Mouse (Mus musculus) brown adipose tissue, adult 24 weeks (tissue): ENCODE measurements around the gene Snx9. TPM values are rescaled to one million over a fixed set of nuclear protein-coding genes. Genes with fewer than 3 reads are reported as not detected.

Source experiments
- H3K27ac ChIP-seq: fragments of 200-500 bp; replicated peaks from 2 replicates; pipeline ENCODE4 v1.5.1; 2012; ENCODE audit warnings: low read depth, mild to moderate bottlenecking, low read length
- H3K4me1 ChIP-seq: fragments of 200-500 bp; 2 replicates; pipeline ENCODE4 v1.6.1; 2012; ENCODE audit warnings: low read length, mixed read lengths; ENCODE audit not compliant: control insufficient read depth, insufficient read depth, insufficient read length
- H3K4me3 ChIP-seq: fragments of 200-500 bp; 2 replicates; pipeline ENCODE4 v1.5.1; 2012; ENCODE audit warnings: low read depth, mild to moderate bottlenecking, low read length, moderate library complexity; ENCODE audit not compliant: insufficient read depth
- polyA plus RNA-seq: library from polyadenylated mRNA; stranded (reverse); fragments of >200 nt; gene quantifications from 2 replicates; pipeline ENCODE4 v1.2.4, GENCODE M21; 2012; ENCODE audit not compliant: missing spikeins, insufficient read depth, insufficient read length

Gene Snx9
- polyA plus RNA-seq, 1 experiment: 49.4 TPM

DNA sequence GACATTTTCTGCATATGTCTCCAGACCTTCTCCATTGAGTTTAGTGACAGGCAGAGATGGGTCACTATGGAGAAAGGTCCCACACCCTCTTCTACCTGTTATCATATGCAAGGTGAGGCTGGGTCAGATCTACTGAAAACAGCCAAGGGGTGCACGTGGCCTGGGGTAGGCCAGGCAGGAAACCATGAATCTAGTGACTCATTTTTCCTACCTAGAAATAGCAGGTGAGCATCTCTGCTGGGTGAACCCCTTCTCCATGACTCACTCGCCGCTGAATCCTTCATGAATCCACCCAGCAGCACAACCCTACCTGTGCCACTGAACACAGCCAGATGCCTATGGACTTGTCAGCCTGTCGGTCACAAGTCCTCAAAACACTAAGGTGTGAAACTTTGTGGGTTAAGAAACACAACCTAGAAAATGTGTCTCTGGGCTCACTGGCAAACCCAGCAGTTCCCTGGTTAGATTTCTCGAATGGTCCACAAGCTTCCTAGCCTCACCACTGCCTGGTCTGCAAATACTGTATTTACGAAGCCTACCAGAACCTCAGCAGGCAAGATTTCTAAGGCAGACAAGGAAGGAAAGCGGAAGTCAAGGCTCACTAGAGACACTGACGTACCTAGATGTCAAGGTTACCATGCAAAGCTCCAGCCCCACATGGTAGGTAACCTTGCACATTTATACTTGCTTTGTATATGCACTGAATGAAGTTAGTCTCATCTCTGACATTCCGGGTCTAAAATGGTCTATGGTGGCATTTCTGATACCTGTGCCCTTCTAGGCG lies 37.7 kb upstream of the Snx9 start:
- no peak overlapping the region for H3K27ac ChIP-seq
- H3K4me3 ChIP-seq: no peak overlapping the region
- peaks cover 35% of the 10 kb centered on the region for H3K4me1 ChIP-seq

DNA sequence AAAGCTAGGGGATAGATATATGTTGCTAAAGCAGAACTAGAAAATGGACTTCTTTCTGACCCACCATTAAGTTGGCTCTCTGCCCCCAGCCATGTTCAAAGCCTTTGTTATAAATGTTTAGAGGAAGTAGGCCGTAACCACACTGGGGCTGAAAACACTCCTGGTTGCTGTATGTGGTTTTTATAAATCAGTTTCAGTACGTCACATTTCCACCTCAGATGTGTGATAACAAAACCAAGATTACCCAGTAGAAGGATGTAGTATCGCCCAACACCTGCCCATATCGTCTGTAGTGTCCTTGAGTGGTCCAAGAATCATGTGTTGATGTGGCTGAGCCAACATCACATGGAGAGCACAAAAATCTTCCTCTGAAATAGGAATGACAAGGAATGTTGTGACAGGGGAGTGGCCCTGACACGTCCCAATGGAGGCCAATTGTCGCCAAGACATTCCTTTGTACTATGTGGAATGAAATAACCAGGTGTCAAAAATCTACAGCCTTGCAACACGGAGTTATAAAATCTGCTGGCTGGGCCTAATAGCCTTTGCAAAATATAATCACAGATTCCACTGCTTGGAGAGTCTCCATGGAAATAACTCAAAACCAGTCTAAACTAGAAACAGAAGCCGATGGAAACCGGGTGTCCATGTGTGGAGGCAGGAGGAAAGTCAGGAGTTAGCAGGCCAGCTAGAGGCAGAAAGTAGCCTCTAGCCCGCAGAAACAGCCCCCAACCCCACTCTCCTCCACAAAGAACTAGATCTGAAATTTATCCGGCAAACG lies 36.6 kb upstream of the Snx9 start:
- peak overlapping the region; percentile 90 for H3K27ac ChIP-seq
- peaks cover 36% of the 10 kb centered on the region for H3K4me1 ChIP-seq
- H3K4me3 ChIP-seq: no peak overlapping the region

DNA sequence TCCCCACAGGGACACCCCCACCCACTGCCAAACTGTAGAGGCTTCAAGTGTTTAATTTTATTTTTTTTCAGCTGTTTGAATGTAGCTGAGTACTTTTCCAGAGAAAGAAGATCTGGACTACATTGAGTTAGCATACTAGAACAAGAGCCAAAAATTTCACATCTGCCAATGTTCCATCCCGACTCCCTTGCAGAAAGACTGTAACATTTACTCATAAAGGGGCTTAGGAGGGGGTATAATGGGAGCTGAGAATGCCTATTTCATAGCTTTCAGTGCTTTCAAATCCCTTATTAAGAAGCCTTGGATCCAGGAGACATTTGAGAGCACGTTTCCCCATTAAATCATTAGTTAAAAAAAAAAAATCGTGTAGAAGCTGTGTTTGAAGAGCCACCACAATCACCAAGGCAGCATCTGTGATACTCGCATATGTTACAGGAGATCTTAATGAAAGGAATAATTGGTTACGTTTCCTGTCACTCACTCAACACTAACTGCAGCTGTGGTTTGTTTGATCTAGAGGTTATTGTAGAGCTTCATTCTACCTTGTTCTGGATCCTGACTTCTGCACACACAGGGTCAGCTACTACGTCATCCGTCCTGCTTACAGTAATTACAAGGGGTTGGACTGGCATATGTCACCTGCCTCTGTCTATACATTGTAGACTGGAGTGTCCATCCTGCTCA lies 35.8 kb upstream of the Snx9 start:
- H3K27ac ChIP-seq: peak overlapping the region; percentile 90
- H3K4me1 ChIP-seq: peaks cover 36% of the 10 kb centered on the region
- H3K4me3 ChIP-seq: no peak overlapping the region

DNA sequence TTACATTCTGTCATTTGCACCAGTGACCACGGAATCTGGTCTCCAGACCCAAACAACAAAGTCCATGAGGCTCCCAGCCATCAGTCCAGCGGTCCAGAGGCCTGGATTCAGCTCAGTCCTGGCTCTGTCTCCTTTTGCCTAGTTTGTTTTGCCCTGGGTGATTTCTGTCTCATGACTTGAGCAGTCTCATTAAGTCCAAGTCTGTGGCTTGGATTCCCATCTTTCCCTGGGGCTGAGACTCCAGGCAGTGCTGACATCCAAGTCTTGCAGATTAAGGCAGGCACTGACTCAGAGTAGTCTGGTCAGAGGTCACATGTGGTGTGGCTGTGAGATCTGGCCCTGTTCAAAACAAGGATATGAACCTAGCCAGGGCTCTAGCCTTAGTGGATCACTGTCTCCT lies 35.2 kb upstream of the Snx9 start:
- peak overlapping the region; percentile 90 for H3K27ac ChIP-seq
- H3K4me1 ChIP-seq: peaks cover 34% of the 10 kb centered on the region
- no peak overlapping the region for H3K4me3 ChIP-seq

DNA sequence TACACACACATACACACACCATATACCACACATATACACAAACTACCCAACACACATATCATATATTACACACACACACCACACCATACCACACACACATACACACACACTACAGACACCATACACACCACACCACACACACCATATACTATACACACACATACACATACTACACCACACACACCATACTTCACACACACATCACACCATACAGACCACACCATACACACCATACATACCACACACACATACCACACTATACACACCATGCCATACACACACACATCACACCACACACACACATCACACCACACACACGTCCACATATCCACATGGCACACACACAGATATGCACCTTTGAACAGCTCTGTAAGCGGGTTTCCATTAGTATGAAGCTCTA lies 34.3 kb upstream of the Snx9 start:
- Histone ChIP-seq H3K27ac (no peak overlapping the region), H3K4me1 (peaks cover 31% of the 10 kb centered on the region), H3K4me3 (no peak overlapping the region)

DNA sequence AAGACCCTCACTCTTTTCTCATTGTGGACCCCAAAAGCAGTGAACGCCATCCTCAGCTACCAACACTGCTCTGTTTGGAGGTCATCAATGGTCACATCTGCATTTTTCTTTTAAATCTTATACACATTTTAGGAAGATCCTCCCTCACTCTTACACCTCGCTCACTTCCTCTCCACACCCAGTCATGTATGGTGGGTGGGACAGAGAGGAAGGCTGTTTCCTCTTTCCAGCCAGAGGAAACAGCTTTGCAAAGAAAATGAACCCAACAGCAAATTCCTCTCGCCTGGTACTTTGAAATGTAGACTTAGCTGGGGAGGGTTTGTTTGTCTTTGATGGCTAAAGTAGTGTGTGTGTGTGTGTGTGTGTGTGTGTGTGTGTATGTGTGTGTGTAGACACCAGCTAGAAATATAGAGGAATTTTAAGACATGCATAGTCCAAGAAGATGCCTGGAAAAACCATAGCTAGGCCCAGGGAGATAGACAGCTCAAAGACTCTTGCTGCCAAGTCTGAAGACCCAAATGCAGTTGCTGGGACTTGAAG lies 33.2 kb upstream of the Snx9 start:
- peak overlapping the region; percentile 56 for H3K27ac ChIP-seq
- H3K4me3 ChIP-seq: no peak overlapping the region
- H3K4me1 ChIP-seq: peaks cover 28% of the 10 kb centered on the region

DNA sequence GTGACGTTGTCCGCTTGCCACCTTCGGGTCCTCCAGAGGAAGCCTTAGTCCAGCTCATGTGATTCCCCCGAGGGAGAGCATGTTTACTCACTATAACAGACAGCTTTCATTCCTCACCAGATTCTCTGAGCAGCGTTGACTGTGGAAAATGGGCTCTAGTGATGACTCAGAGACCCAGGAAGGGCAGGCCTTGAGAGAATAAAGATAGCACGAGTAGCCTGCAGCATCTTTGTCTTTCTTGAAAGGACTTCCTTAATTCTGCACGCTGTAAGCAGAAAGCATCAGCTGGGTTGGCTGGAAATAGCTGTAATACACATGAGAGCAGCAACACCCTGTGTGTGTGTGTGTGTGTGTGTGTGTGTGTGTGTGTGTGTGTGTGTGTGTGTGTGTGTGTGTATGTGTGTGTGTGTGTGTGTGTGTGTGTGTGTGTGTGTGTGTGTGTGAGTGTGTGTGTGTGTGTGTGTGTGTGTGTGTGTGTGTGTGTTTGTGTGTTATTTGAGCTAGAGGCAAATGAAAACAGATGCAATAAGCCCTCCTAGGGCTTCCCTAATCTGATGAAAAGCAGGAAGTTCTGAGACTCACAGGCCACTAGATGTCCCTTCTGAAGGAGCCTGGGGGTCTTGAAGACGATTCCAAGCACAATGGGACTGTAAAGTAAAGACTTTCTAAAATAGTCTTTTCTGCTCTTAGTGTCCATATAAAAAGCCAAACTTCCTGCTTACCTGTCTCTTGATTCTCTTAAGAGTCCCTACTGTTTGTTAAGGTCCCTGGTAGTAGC lies 27.1 kb upstream of the Snx9 start:
- Histone ChIP-seq H3K4me3 (no peak overlapping the region), H3K27ac (peak overlapping the region; percentile 38; the same call in 1 of the 2 replicates), H3K4me1 (no peaks in the 10 kb centered on the region)

DNA sequence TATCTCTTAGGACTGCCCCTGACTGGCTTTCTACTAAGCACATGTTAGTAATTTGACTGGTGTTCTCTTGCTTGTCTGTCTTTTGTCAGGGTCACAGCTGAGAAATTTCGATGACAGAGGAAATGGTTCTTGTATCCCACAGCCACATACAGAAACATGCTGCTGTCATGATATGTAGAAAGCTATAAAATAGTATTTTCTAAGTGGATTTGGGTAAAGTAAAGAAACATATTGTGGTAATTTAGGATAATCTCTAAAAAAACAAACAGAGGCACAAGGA lies 26.5 kb upstream of the Snx9 start:
- no peak overlapping the region for H3K27ac ChIP-seq
- H3K4me3 ChIP-seq: no peak overlapping the region

DNA sequence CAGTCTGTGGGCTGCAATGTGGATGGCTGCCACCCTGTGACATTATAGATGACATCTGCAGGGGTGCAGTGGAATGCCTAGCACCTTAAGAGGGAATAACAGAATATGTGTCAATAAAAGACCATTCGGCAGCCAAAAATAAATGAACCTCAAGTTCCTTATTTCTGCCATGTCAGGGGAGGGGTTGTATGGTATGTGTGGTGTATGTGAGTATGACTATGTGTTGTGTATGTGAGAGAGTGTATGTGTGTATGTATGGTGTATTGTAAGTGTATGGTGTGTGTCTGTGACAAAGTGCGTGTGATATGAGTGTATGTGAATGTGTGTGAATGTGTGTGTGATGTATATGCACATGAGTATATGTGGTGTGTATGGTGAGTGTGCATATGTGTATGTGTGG lies 23.3 kb upstream of the Snx9 start:
- no peak overlapping the region for H3K4me3 ChIP-seq
- H3K27ac ChIP-seq: no peak overlapping the region
- 0 out of 2 replicates have a peak, but pooled peaks cover 1% of the 10 kb centered on the region for H3K4me1 ChIP-seq

More for the DNA sequence above, 26.5 kb upstream of the Snx9 start:
- no peaks in the 10 kb centered on the region for H3K4me1 ChIP-seq

DNA sequence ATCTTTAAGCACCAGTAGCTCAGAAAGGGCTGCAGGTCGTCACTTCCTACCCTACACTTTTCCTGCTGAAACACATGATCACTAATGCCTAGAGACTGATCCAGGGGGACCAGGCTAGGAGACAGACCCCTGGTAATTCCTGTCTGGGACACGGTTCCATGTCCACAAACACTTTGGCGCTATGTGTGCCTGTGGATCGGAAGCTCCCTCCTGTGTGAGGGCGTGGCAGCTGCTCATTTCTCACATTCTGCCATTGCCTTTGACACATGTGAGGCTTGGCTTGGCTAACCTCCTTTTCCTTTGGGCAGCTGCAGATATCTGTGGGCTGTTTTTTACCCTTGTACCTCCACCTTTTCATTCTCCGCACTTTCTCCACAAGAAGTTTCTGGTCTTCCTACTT lies 22.0 kb upstream of the Snx9 start:
- H3K27ac ChIP-seq: no peak overlapping the region
- H3K4me3 ChIP-seq: no peak overlapping the region
- H3K4me1 ChIP-seq: 0 out of 2 replicates have a peak, but pooled peaks cover 4% of the 10 kb centered on the region

DNA sequence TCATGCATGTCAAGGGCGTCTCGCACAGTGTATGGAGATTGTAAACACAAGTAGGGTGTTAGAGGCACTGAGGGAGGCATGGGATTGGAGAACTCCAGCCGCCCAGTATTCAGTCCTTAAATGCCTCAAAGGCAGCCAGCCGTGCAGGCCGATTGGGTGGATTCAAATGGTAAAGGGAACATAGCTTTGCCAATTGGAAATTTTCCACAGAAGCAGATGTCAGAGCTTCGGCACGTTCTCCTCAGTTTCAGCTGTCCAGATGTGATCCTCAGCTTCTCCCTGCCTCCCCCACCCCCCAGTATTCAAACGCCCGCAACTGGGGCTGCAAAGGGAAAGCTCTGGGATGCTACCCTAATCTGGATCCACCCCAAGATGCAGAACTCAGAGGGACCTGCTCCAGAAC lies 21.3 kb upstream of the Snx9 start:
- 0 out of 2 replicates have a peak, but pooled peaks cover 4% of the 10 kb centered on the region for H3K4me1 ChIP-seq
- no peak overlapping the region for H3K27ac ChIP-seq
- H3K4me3 ChIP-seq: no peak overlapping the region

DNA sequence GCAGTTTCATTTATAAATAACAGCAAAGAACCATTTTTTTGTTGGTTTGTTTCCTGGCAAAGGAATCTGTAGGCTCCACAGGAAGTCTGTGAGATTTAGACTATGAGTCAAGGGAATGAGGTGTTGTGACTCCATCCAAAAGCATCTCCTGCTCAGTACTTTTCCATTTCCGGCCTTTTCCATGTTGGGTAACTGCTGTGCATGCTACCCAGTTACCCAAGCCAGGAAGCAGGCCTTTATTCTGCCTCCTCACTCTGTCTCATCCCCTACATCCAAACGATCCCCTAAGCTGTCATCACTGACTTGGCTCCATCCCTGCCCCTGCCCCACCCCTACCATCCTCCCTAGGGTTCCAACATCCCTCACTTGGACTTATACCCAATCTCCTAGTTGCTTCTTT lies 18.6 kb upstream of the Snx9 start:
- Histone ChIP-seq H3K27ac (peak overlapping the region; percentile 4; the same call in 1 of the 2 replicates), H3K4me1 (0 out of 2 replicates have a peak, but pooled peaks cover 4% of the 10 kb centered on the region), H3K4me3 (no peak overlapping the region)

DNA sequence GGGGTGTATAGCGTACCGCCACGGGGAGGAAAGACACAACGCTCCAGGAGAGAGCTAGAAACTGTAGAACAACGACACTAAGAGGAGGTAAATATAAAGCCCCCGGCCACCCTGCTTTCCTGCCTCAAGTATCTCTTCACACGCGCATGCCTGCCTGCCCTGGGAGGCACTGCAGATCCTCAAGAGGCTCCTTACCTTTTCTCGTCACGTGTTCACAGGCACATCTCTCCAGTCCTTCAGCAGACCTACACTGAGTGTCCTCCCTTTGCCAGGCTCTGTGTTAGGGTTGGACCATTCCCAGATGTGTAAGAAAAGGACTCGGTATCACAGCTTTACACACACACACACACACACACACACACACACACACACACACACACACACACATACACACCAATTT lies 18.1 kb upstream of the Snx9 start:
- Histone ChIP-seq H3K27ac (no peak overlapping the region), H3K4me1 (0 out of 2 replicates have a peak, but pooled peaks cover 4% of the 10 kb centered on the region), H3K4me3 (no peak overlapping the region)

DNA sequence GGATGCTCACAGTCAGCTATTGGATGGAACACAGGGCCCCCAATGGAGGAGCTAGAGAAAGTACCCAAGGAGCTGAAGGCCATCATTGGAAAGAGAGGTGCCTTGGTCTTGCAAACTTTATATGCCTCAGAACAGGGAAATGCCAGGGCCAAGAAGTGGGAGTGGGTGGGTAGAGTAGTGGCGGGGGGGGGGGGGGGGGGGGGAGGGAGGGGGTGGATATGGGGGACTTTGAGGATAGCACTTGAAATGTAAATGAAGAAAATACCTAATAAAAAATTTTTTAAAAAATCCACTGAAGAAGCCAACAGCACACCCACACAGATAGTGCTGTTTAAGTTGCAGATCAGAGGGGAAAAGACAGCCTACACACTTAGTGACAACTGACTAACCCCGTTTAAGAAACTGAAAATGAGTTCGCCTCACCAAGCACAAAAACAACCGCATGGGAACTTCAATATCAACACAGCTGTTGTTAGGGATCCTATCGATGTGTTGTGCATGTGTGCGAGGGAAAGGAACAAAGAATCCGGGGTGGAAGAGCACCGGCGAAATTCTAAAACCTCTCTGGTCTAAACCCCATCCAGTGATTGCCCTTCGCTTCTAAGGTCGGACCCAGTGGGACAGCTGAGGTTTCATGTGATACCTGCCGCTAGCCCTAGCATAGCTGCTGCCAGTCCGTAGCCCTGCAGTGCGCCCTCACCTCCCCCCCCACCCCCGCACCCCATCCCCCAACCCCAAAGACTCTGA lies 13.1 kb upstream of the Snx9 start:
- H3K27ac ChIP-seq: no peak overlapping the region
- peak overlapping the region; percentile 21; the same call in 1 of the 2 replicates for H3K4me3 ChIP-seq
- 0 out of 2 replicates have a peak, but pooled peaks cover under 1% of the 10 kb centered on the region for H3K4me1 ChIP-seq
